Mouse (Mus musculus) stomach, embryonic 16.5 days (tissue): ENCODE data around the gene Cacnb1. TPM values are rescaled to one million over a fixed set of nuclear protein-coding genes. Genes with fewer than 3 reads are reported as not detected.

Experiments
- ATAC-seq: fragments of 200-750 bp; cut with Nextera tagmentation; 2 replicates; pipeline ENCODE4 v1.8.0; 2017; ENCODE audit warnings: moderate number of reproducible peaks, moderate TSS enrichment; ENCODE audit not compliant: insufficient read depth, low FRiP score
- H3K27ac ChIP-seq: fragments of 300-500 bp; sonication (generic); 2 replicates; pipeline ENCODE4 v1.5.1; 2014; ENCODE audit warnings: low read length
- H3K27me3 ChIP-seq: fragments of 300-500 bp; sonication (generic); 2 replicates; pipeline ENCODE4 v1.6.1; 2014; ENCODE audit warnings: low read length, control low read depth, mixed read lengths; ENCODE audit not compliant: control insufficient read depth, insufficient read depth
- H3K36me3 ChIP-seq: fragments of 300-500 bp; sonication (generic); 2 replicates; pipeline ENCODE4 v1.6.1; 2014; ENCODE audit warnings: low read length; ENCODE audit not compliant: control insufficient read depth, insufficient read depth
- H3K4me1 ChIP-seq: fragments of 300-500 bp; sonication (generic); 2 replicates; pipeline ENCODE4 v1.6.1; 2014; ENCODE audit warnings: low read length, control low read depth, mixed read lengths; ENCODE audit not compliant: control insufficient read depth, insufficient read depth
- H3K4me2 ChIP-seq: fragments of 300-500 bp; sonication (generic); 2 replicates; pipeline ENCODE4 v1.6.1; 2014; ENCODE audit warnings: low read depth, low read length, mixed read lengths
- H3K4me3 ChIP-seq: fragments of 300-500 bp; sonication (generic); replicated peaks from 2 replicates; pipeline ENCODE4 v1.5.1; 2014; ENCODE audit warnings: mild to moderate bottlenecking, low read length
- H3K9ac ChIP-seq: fragments of 300-500 bp; sonication (generic); 2 replicates; pipeline ENCODE4 v1.6.1; 2014; ENCODE audit warnings: low read length
- H3K9me3 ChIP-seq: fragments of 300-500 bp; sonication (generic); replicated peaks from 2 replicates; pipeline ENCODE4 v1.6.1; 2016; ENCODE audit warnings: low read length, control low read depth; ENCODE audit not compliant: control insufficient read depth
- WGBS: fragments of 180-500 bp; shearing (Covaris S2); extraction: QIAGEN DNeasy Blood & Tissue Kit; methylation state at CpG from one replicate; pipeline ENCODE4 v1.1.7; 2014; 5-methylcytosine and 5-hydroxymethylcytosine counted together
- polyA plus RNA-seq: library from polyadenylated mRNA; unstranded; fragments of >200 nt; fragmentation: Nextera tagmentation; extraction: Ambion mirVana; gene quantifications from 2 replicates; pipeline ENCODE4 v1.2.1, GENCODE M21; 2015

Cacnb1 gene
- polyA plus RNA-seq: 7.0 and 12.1 TPM in 2 replicates

DNA sequence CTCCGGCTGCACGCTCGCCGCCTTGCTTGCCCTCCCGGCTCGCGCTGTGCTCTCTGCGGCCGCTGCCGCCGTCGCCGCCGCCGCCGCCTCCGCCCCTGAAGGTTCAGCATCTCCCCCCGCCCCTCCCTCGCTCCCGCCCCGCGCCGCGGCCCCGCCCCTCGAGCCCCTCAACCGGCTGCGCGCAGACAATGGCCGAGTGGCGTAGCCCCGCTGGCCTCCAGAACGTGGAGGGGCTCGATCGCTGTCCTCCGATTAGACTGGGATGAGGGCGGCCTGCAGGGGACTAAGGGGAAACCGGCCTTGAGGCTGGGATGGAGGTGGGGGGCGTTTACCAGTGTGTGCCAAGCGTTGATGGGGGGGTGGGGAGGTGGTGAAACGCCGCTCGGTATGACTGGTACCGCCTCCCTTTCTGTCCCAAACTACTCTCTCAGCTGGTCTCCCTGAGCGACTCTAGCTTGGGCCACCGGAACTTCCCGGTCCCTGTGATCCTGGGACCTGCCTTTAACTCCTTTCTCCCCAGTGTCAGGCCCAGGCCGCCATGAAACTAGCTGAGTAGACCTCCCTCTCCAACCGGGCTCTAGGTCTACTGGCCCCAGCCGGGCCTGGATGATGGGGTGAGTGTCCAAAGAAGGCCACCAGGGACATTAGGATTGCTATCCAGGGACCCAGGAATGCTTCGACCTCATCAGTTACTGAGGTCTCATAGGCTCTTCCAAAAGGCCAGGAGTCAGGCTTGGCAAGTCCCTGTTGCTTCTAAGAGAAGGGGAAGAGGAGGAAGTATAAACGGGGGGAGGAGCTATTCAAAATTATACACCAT lies at the start of gene Cacnb1:
Cacnb1 (minus strand) TSS at position 480 of the 817 bp plus-strand sequence.
- H3K27me3 ChIP-seq: no peaks in the 10 kb centered on the region
- peak within 1 kb of the TSS; percentile 77 for H3K4me3 ChIP-seq
- peak; percentile 39; the same call in 1 of the 2 replicates for ATAC-seq
- peak within 1 kb of the TSS; percentile 94 for H3K4me2 ChIP-seq
- WGBS: under 1% methylated on average over 52 of the region's 52 CpGs
- no peaks in the 10 kb centered on the region for H3K36me3 ChIP-seq
- peak within 1 kb of the TSS; percentile 84 for H3K9ac ChIP-seq
- peaks cover 29% of the 10 kb centered on the region for H3K4me1 ChIP-seq
- no peaks in the 10 kb centered on the region for H3K9me3 ChIP-seq
- H3K27ac ChIP-seq: peak within 1 kb of the TSS; percentile 87

DNA sequence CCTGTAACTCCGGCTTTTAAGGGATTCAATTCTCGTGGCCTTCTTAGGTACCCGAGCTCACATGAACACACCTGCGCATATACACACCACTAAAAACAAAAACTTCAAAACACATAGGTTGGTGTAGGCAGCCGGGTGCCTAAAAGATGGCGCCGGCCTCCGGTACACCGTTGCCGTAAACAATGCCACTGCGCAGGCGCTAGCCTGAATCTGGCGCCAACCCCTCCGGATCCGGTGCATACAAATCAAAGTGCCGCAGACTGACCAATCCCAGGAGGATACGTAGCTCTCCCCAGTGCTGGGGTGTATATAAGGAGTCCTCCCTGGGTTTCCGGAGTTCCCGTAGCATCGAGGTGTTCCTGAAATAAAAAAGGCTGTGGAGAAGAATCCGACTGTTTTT lies 44.4 kb upstream of the Cacnb1 start:
- Histone ChIP-seq H3K36me3 (no peaks in the 10 kb centered on the region), H3K27me3 (no peaks in the 10 kb centered on the region), H3K4me2 (no peak overlapping the region), H3K9ac (no peak overlapping the region), H3K27ac (no peak overlapping the region), H3K4me3 (no peak overlapping the region), H3K9me3 (no peaks in the 10 kb centered on the region), H3K4me1 (no peaks in the 10 kb centered on the region)
- 90% methylated on average over 21 of the region's 21 CpGs for WGBS
- ATAC-seq: no peak

GRCm38 (mm10) chr11:98066201-98066600 lies 43.4 kb upstream of the Cacnb1 start:
- H3K4me3 ChIP-seq: no peak overlapping the region
- no peaks in the 10 kb centered on the region for H3K36me3 ChIP-seq
- no peaks in the 10 kb centered on the region for H3K9me3 ChIP-seq
- H3K27ac ChIP-seq: no peak overlapping the region
- H3K4me2 ChIP-seq: no peak overlapping the region
- H3K27me3 ChIP-seq: no peaks in the 10 kb centered on the region
- no peak overlapping the region for H3K9ac ChIP-seq
- H3K4me1 ChIP-seq: no peaks in the 10 kb centered on the region
- WGBS: 92% methylated on average over 12 of the region's 12 CpGs
- no peak for ATAC-seq

DNA sequence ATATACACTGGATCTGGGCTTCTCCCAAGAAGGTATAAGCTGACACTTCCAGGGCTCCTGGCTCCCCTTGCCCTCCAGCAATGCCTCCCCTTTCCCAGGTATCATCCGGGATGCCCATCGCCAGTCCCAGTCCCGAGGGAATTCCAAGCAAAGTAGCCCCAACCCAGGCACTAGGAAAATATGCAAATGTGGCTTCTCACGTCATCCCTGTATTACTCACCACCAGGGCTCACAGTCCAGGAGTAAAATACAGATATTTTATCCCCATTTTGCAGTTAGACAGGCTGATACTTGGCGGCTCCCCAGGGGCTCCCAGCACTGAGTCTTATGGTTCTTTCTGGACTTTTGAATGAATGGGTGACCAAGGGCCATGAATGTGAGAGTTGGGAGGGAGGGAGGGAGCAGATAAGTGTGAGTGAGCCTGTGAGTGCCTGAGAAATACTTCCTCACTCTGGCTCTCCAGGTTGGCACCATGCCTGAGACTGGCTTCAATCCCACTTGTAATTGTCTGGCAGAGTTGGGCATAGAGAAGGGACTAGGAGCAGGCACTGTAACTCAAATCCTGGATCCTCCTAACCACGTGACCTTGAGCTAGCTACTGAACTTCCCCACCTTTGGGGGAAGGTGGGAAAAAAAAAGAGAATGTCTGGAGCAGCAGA lies 39.2 kb upstream of the Cacnb1 start:
- Histone ChIP-seq H3K4me1 (0 out of 2 replicates have a peak, but pooled peaks cover 3% of the 10 kb centered on the region), H3K27ac (no peak overlapping the region), H3K27me3 (no peaks in the 10 kb centered on the region), H3K36me3 (no peaks in the 10 kb centered on the region), H3K4me3 (no peak overlapping the region), H3K9me3 (no peaks in the 10 kb centered on the region), H3K4me2 (no peak overlapping the region), H3K9ac (no peak overlapping the region)
- WGBS: 56% methylated on average over 6 of the region's 6 CpGs
- no peak for ATAC-seq

DNA sequence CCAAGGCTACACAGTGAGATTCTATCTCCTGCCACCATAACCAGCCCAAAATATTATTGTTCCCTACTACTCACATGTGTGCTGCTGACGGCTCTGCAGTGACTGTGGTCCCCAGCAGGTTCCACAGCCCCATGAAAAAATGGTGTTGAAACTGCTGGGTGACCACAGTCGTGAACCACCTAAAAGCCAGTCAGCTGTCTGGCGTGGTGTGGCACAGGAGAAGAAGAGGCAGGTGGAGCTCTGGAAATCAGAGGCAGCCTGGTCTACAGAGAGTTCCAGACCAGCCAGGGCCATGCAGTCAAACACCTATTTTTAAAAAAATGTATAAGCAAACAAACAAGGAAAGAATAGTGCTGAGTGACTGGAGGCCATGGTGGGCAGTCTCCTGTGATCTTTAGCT lies 38.6 kb upstream of the Cacnb1 start:
- H3K27ac ChIP-seq: no peak overlapping the region
- H3K4me3 ChIP-seq: no peak overlapping the region
- H3K4me2 ChIP-seq: no peak overlapping the region
- 0 out of 2 replicates have a peak, but pooled peaks cover 3% of the 10 kb centered on the region for H3K4me1 ChIP-seq
- 62% methylated on average over 3 of the region's 3 CpGs for WGBS
- H3K9ac ChIP-seq: no peak overlapping the region
- H3K27me3 ChIP-seq: no peaks in the 10 kb centered on the region
- H3K36me3 ChIP-seq: no peaks in the 10 kb centered on the region
- ATAC-seq: no peak
- no peaks in the 10 kb centered on the region for H3K9me3 ChIP-seq

DNA sequence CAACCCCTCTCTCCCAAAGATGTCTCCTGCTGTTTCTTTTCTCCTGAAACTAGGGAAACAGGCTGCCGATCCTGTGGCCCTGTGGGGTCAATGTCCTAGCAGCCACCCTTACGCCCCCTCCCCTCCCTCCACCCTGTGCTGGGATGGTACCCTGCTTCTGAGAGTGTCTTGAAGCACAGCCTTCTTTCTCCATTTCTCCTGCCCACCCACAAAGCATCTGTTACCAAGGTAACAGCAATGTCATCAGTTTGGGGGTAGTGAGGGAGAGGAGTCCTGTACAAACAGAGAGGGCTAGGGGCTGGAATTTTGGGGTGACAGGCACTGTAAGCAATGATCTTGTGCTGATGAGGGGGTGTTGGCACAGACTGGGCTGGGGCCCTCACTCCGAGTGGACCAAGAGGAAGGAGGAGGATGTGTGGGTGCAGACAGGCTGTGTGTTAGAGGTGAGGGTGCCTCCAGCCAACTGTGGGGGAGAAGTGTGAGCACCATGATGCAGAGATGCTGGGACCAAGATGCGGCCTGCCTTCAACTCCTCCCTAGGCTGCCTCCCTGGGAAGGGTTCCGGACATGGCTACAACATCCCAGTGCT lies 37.4 kb upstream of the Cacnb1 start:
- H3K9me3 ChIP-seq: no peaks in the 10 kb centered on the region
- H3K27ac ChIP-seq: no peak overlapping the region
- WGBS: 66% methylated on average over 5 of the region's 5 CpGs
- no peak overlapping the region for H3K9ac ChIP-seq
- H3K4me3 ChIP-seq: no peak overlapping the region
- no peak overlapping the region for H3K4me2 ChIP-seq
- no peak for ATAC-seq
- 0 out of 2 replicates have a peak, but pooled peaks cover 3% of the 10 kb centered on the region for H3K4me1 ChIP-seq
- H3K27me3 ChIP-seq: peaks cover 3% of the 10 kb centered on the region; the same call in 1 of the 2 replicates
- H3K36me3 ChIP-seq: no peaks in the 10 kb centered on the region

- ATAC-seq: no peak
- no peak overlapping the region for H3K9ac ChIP-seq
- H3K4me3 ChIP-seq: no peak overlapping the region
- no peak overlapping the region for H3K27ac ChIP-seq
- H3K4me2 ChIP-seq: no peak overlapping the region
- peaks cover 4% of the 10 kb centered on the region; the same call in 1 of the 2 replicates for H3K27me3 ChIP-seq
- no peaks in the 10 kb centered on the region for H3K36me3 ChIP-seq
- H3K9me3 ChIP-seq: no peaks in the 10 kb centered on the region
- 0 out of 2 replicates have a peak, but pooled peaks cover 3% of the 10 kb centered on the region for H3K4me1 ChIP-seq
- 64% methylated on average over 7 of the region's 7 CpGs for WGBS
These were observed 36.8 kb upstream of the Cacnb1 start for GRCm38 (mm10) chr11:98059662-98060061.

DNA sequence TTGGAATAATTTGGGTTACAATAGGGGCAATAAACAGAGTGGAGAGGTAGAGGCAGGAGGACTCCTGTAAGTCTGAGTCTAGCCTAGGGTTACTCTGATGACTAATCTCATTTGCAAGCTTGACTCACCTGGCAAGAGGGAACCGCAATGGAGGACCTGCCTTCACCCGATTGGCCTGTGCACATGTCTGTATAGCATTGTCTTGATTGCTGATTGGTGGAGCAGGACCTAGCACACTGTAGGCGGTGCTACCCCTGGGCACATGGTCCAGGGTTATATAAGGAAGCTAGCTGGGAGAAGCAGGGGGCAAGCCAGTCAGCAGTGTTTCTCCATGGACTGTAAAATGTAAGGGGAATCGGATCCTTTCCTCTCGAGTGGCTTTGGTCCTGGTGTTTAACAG lies 35.2 kb upstream of the Cacnb1 start:
- Histone ChIP-seq H3K27ac (no peak overlapping the region), H3K9me3 (no peaks in the 10 kb centered on the region), H3K4me1 (peaks cover 5% of the 10 kb centered on the region), H3K4me3 (no peak overlapping the region), H3K4me2 (no peak overlapping the region), H3K27me3 (peaks cover 14% of the 10 kb centered on the region), H3K36me3 (no peaks in the 10 kb centered on the region), H3K9ac (no peak overlapping the region)
- WGBS: 80% methylated on average over 5 of the region's 5 CpGs
- no peak for ATAC-seq

DNA sequence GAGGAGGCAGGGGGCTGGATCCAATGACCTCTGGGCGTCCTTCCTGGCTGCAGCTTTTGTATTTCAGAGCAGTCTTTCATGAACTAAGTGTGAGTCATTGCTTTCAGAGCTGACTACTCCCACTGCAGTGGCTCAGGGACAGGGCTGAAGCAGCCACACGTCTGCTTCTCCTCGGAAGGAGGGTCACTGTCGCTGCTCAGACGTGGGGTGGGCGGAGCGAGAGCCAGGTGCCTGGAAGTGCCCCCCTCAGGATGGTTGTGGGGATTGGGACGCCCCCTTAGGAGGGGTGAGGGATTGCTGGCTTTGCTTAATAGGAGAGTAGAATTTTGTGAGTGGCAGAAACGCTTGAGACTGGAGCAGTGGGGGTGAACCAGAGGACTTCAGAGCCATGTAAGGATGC lies 34.6 kb upstream of the Cacnb1 start:
- peaks cover 19% of the 10 kb centered on the region for H3K27me3 ChIP-seq
- WGBS: 18% methylated on average over 9 of the region's 9 CpGs
- 0 out of 2 replicates have a peak overlapping the region, but pooled peaks have one; percentile 20 for H3K4me2 ChIP-seq
- no peaks in the 10 kb centered on the region for H3K36me3 ChIP-seq
- no peaks in the 10 kb centered on the region for H3K9me3 ChIP-seq
- H3K27ac ChIP-seq: peak overlapping the region; percentile 37; the same call in 1 of the 2 replicates
- ATAC-seq: peak; percentile 26; the same call in 1 of the 2 replicates
- H3K4me3 ChIP-seq: no peak overlapping the region
- H3K4me1 ChIP-seq: peaks cover 10% of the 10 kb centered on the region
- H3K9ac ChIP-seq: peak overlapping the region; percentile 51; the same call in 1 of the 2 replicates
